Mouse (Mus musculus): Measurements from ENCODE around the gene Nrg4.
"Not testable (repeated sequence)": the region's sequence is repeated elsewhere in the genome, so short reads cannot be mapped to it uniquely, and the experiment has no call there.

DNA sequence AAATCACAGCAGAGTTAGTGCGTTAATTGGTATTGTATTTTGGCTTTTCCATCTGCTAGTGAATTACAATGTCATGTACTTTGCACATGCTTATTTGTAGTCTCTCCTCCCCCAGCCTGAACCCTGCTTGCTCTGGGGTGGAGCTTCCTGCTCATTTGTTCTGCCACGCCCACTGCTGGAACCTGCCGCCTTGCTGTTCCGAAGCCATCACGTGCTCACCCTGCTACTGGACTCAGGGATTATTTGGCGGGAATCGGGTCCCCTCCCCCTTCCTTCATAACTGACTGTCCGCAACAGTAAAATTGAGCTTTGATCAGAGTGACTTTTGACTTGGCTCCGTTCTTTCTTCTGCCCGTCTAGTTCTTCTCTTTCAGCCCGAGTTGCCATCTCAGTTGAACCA is 93.6 kb downstream of the Nrg4 start:
- not testable (repeated sequence) for TF ChIP-seq EP300 (IDR thresholded peaks at IDR 0.05; ENCODE audit: low read length); E2F4 (IDR thresholded peaks at IDR 0.05; ENCODE audit: insufficient replicate concordance, low read depth, low read length); CTCF (conservative IDR thresholded peaks at IDR 0.05 in 1 of 2, IDR thresholded peaks at IDR 0.05 in 1 of 2; ENCODE audit: low read depth in 2 of 2, low read length in 2 of 2); POLR2AphosphoS2 (IDR thresholded peaks at IDR 0.05; ENCODE audit: low read depth, low read length); MAZ (IDR thresholded peaks at IDR 0.05; ENCODE audit: low read depth, low read length); ZKSCAN1 (IDR thresholded peaks at IDR 0.05; ENCODE audit: borderline replicate concordance, low read depth, low read length); MAX (IDR thresholded peaks at IDR 0.05; ENCODE audit: low read length); USF1 (IDR thresholded peaks at IDR 0.05; ENCODE audit: low read depth, low read length)
